Mouse (Mus musculus) heart, postnatal 0 days (tissue): ENCODE measurements at regions not wholly inside any gene's neighbourhood (a gene's known extent, or its start where the extent isn't known, plus 50 kb on each side); places are given as distances from the start of the nearest gene placed in this dataset.

Source experiments
- CTCF ChIP-seq: IDR thresholded peaks from 2 replicates; pipeline ENCODE4 v1.5.1; 2016; ENCODE audit warnings: antibody characterized with exemption, control low read depth, low read depth
- EP300 ChIP-seq: IDR thresholded peaks from 2 replicates; pipeline ENCODE4 v1.6.1; 2016; ENCODE audit warnings: antibody characterized with exemption, low read depth

DNA sequence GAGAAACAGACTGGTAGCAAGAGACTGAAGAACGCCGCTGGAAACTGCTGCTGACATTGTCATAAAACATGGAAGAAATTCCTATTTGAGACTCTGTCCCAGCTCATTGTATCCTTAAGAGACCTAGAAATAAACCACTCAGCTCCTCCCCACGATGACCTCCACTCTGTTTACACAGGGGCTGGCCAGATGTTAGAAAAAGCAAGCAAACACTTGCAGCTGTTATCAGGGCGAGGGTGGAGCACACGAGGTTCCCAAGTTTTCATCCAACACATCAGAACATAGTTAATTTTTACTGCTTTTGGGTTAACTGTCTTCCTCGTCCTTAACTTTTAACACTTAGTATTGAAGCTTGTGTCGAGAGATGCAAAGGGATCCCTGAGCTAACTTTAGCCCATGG is 219.8 kb upstream of the Tprg start:
- TF ChIP-seq CTCF = no peak
- no peak for TF ChIP-seq EP300
